Mouse (Mus musculus) hindbrain, embryonic 14.5 days (tissue): ENCODE data around the gene Slc16a7. TPM values are rescaled to one million over a fixed set of nuclear protein-coding genes. Genes with fewer than 3 reads are reported as not detected.

Source experiments
- ATAC-seq: fragments of 200-750 bp; cut with Nextera tagmentation; 2 replicates; pipeline ENCODE4 v1.8.0; 2017; ENCODE audit warnings: moderate number of reproducible peaks, mild to moderate bottlenecking, moderate TSS enrichment, moderate library complexity; ENCODE audit not compliant: low FRiP score
- DNase-seq: peaks from one replicate; pipeline ENCODE4 v3.0.0-alpha.2; 2015; ENCODE audit warnings: low spot score
- H3K27ac ChIP-seq: fragments of 300-500 bp; sonication (generic); 2 replicates; pipeline ENCODE4 v1.5.1; 2014; ENCODE audit warnings: mild to moderate bottlenecking, moderate library complexity
- H3K27me3 ChIP-seq: fragments of 300-500 bp; sonication (generic); 2 replicates; pipeline ENCODE4 v1.6.1; 2014; ENCODE audit warnings: mild to moderate bottlenecking, low read length, mixed read lengths; ENCODE audit not compliant: control insufficient read depth, insufficient read depth
- H3K36me3 ChIP-seq: fragments of 300-500 bp; sonication (generic); replicated peaks from 2 replicates; pipeline ENCODE4 v1.6.1; 2014; ENCODE audit not compliant: control insufficient read depth, insufficient read depth
- H3K4me1 ChIP-seq: fragments of 300-500 bp; sonication (generic); replicated peaks from 2 replicates; pipeline ENCODE4 v1.6.1; 2014; ENCODE audit warnings: antibody characterized with exemption, low read length, mixed read lengths; ENCODE audit not compliant: control insufficient read depth, insufficient read depth
- H3K4me2 ChIP-seq: fragments of 300-500 bp; sonication (generic); replicated peaks from 2 replicates; pipeline ENCODE4 v1.6.1; 2014; ENCODE audit warnings: mild to moderate bottlenecking, moderate library complexity
- H3K4me3 ChIP-seq: fragments of 300-500 bp; sonication (generic); replicated peaks from 2 replicates; pipeline ENCODE4 v1.5.1; 2014; ENCODE audit warnings: mild to moderate bottlenecking, low read length
- H3K9ac ChIP-seq: fragments of 300-500 bp; sonication (generic); 2 replicates; pipeline ENCODE4 v1.6.1; 2014
- H3K9me3 ChIP-seq: fragments of 300-500 bp; sonication (generic); 2 replicates; pipeline ENCODE4 v1.6.1; 2016; ENCODE audit warnings: low read length; ENCODE audit not compliant: control insufficient read depth
- WGBS: fragments of 180-500 bp; shearing (Covaris S2); extraction: QIAGEN DNeasy Blood & Tissue Kit; methylation state at CpG from one replicate; pipeline ENCODE4 v1.1.7; 2014; 5-methylcytosine and 5-hydroxymethylcytosine counted together
- polyA plus RNA-seq: library from polyadenylated mRNA; unstranded; fragments of >200 nt; fragmentation: Nextera tagmentation; extraction: Ambion mirVana; gene quantifications from 2 replicates; pipeline ENCODE4 v1.2.1, GENCODE M21; 2014

The Slc16a7 gene
- polyA plus RNA-seq, 1 experiment from 2014 or later, result 10.7 TPM

- Histone ChIP-seq H3K9me3 (no peaks in the 10 kb centered on the region), H3K4me3 (no peak overlapping the region), H3K4me2 (no peak overlapping the region), H3K36me3 (no peaks in the 10 kb centered on the region), H3K9ac (no peak overlapping the region), H3K27ac (no peak overlapping the region), H3K27me3 (no peaks in the 10 kb centered on the region), H3K4me1 (no peaks in the 10 kb centered on the region)
- DNase-seq (no peak), ATAC-seq (no peak)
- WGBS, result 91% methylated on average over 8 of the region's 8 CpGs
These were observed 19.1 kb downstream of the Slc16a7 start for GRCm38 (mm10) chr10:125370037-125370610.

DNA sequence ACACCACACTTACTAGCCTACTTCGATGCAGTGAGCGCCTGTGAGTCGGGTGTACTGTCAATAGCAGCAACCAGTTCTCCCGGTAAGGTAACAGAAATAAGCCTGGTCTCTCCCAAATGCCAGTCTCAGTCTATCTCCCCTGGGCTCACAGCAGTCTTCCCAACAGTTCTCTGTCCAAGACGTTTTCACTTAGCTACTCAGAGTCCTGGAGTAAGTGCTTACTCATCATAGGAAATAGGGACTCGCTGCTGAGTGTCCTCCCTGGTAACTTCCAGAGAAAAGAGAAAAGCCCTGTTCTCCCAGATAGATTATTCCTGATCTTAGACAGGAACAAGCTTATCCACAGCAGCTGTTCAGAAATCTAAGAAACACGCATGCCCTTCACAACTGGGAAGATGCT, 30.8 kb downstream of the Slc16a7 start:
- H3K27me3 ChIP-seq, result no peaks in the 10 kb centered on the region
- no peaks in the 10 kb centered on the region for H3K9me3 ChIP-seq
- no peaks in the 10 kb centered on the region for H3K36me3 ChIP-seq
- H3K4me1 ChIP-seq, result no peaks in the 10 kb centered on the region
- H3K9ac ChIP-seq, result no peak overlapping the region
- H3K4me2 ChIP-seq, result no peak overlapping the region
- DNase-seq (no peak), ATAC-seq (no peak)
- WGBS, result 92% methylated on average over 7 of the region's 7 CpGs
- no peak overlapping the region for H3K4me3 ChIP-seq
- H3K27ac ChIP-seq, result no peak overlapping the region

DNA sequence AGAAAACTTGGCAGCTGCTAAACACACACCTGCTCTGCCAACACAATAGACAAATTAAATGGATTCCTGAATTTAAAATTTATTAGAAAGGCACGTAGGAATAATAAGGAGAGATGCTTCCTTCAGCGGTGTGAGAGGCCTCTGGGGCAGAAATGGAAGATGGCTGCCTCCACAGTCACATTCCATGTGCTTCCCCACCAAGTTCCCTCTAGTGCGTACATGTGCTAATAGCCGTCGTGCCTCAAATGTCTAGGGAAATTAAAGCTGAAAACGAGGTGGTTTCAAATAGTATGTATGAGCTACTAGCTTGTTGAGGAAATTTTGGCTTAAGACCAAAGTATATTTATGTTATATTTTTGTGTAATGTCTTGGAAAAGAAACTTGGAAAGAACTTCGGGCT, 36.5 kb downstream of the Slc16a7 start:
- H3K27me3 ChIP-seq, result no peaks in the 10 kb centered on the region
- peaks cover 3% of the 10 kb centered on the region; the same call in 1 of the 2 replicates for H3K4me1 ChIP-seq
- H3K9ac ChIP-seq, result no peak overlapping the region
- H3K4me3 ChIP-seq, result no peak overlapping the region
- 0 out of 2 replicates have a peak, but pooled peaks cover 3% of the 10 kb centered on the region for H3K9me3 ChIP-seq
- 46% methylated on average over 7 of the region's 7 CpGs for WGBS
- no peak for ATAC-seq
- no peaks in the 10 kb centered on the region for H3K36me3 ChIP-seq
- no peak overlapping the region for H3K27ac ChIP-seq
- no peak for DNase-seq
- no peak overlapping the region for H3K4me2 ChIP-seq

GRCm38 (mm10) chr10:125348171-125348570, 41.1 kb downstream of the Slc16a7 start:
- peaks cover 3% of the 10 kb centered on the region; the same call in 1 of the 2 replicates for H3K4me1 ChIP-seq
- DNase-seq (no peak), ATAC-seq (no peak)
- no peaks in the 10 kb centered on the region for H3K27me3 ChIP-seq
- H3K36me3 ChIP-seq, result no peaks in the 10 kb centered on the region
- H3K9ac ChIP-seq, result no peak overlapping the region
- H3K4me2 ChIP-seq, result no peak overlapping the region
- H3K9me3 ChIP-seq, result 0 out of 2 replicates have a peak, but pooled peaks cover 3% of the 10 kb centered on the region
- no peak overlapping the region for H3K4me3 ChIP-seq
- 68% methylated on average over 3 of the region's 3 CpGs for WGBS
- H3K27ac ChIP-seq, result no peak overlapping the region

- 86% methylated on average over 6 of the region's 6 CpGs for WGBS
- no peak for DNase-seq
These were observed 42.1 kb downstream of the Slc16a7 start for GRCm38 (mm10) chr10:125347149-125347548.

DNA sequence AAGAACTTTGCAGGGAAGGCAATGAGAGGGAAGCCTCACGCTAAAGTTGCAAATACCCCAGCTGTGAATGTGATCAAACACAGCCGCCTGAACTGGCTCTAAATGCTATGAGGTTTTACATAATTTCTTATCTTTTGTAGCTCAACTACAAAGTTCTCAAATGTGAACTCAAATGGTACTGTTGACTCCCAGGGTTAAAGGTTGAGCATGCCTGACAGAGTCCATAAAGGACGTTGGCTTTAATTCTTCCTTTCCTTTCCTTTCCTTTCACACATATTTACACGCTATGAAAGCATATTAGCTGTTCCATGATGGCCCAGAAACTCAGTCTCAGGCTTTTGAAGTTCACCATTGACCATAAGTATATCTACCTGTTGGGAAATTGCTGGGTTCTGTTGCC, 42.9 kb downstream of the Slc16a7 start:
- Histone ChIP-seq H3K4me3 (no peak overlapping the region), H3K9ac (no peak overlapping the region), H3K27me3 (no peaks in the 10 kb centered on the region), H3K9me3 (0 out of 2 replicates have a peak, but pooled peaks cover 3% of the 10 kb centered on the region), H3K4me1 (no peaks in the 10 kb centered on the region), H3K27ac (no peak overlapping the region), H3K4me2 (no peak overlapping the region), H3K36me3 (no peaks in the 10 kb centered on the region)
- DNase-seq (no peak), ATAC-seq (no peak)
- WGBS, result 71% methylated on average over 4 of the region's 4 CpGs

More at GRCm38 (mm10) chr10:125347149-125347548, 42.1 kb downstream of the Slc16a7 start:
- 0 out of 2 replicates have a peak, but pooled peaks cover 1% of the 10 kb centered on the region for H3K4me1 ChIP-seq
- H3K4me3 ChIP-seq, result no peak overlapping the region
- ATAC-seq, result no peak
- no peak overlapping the region for H3K27ac ChIP-seq
- H3K4me2 ChIP-seq, result no peak overlapping the region
- 0 out of 2 replicates have a peak, but pooled peaks cover 3% of the 10 kb centered on the region for H3K9me3 ChIP-seq
- H3K9ac ChIP-seq, result no peak overlapping the region
- no peaks in the 10 kb centered on the region for H3K36me3 ChIP-seq
- no peaks in the 10 kb centered on the region for H3K27me3 ChIP-seq

GRCm38 (mm10) chr10:125345583-125345982, 43.7 kb downstream of the Slc16a7 start:
- DNase-seq (no peak), ATAC-seq (no peak)
- H3K36me3 ChIP-seq, result no peaks in the 10 kb centered on the region
- H3K9me3 ChIP-seq, result 0 out of 2 replicates have a peak, but pooled peaks cover 3% of the 10 kb centered on the region
- H3K27me3 ChIP-seq, result no peaks in the 10 kb centered on the region
- 83% methylated on average over 1 of the region's 1 CpGs for WGBS
- no peaks in the 10 kb centered on the region for H3K4me1 ChIP-seq
- no peak overlapping the region for H3K9ac ChIP-seq
- H3K4me2 ChIP-seq, result no peak overlapping the region
- no peak overlapping the region for H3K27ac ChIP-seq
- no peak overlapping the region for H3K4me3 ChIP-seq

DNA sequence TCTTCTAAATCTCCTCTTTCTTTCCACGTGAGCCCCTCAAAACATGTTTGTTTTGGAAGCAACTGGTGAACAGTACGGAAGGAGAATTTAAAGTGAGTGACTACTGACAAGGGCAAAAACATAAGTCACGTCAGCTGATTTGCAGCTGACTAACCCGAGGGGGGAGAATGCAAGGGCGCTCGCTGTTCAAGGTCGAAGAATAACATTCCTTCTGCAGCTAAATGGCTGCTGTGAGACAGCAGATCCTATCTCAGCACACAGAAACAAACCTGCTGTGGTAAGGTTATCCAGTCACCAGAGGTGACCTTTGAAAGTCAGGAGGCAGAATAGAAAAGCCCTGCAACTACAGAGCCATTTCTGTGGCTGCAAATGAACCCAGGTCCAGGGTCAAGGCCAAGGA, 47.1 kb downstream of the Slc16a7 start:
- no peaks in the 10 kb centered on the region for H3K27me3 ChIP-seq
- no peak overlapping the region for H3K9ac ChIP-seq
- H3K4me3 ChIP-seq, result no peak overlapping the region
- no peaks in the 10 kb centered on the region for H3K9me3 ChIP-seq
- 72% methylated on average over 7 of the region's 7 CpGs for WGBS
- H3K36me3 ChIP-seq, result no peaks in the 10 kb centered on the region
- ATAC-seq, result no peak
- H3K4me1 ChIP-seq, result no peaks in the 10 kb centered on the region
- H3K27ac ChIP-seq, result no peak overlapping the region
- no peak for DNase-seq
- no peak overlapping the region for H3K4me2 ChIP-seq

GRCm38 (mm10) chr10:125333799-125334198, 55.5 kb downstream of the Slc16a7 start:
- ATAC-seq, result no peak
- no peak for DNase-seq
- Histone ChIP-seq H3K4me3 (no peak overlapping the region), H3K4me1 (peaks cover 5% of the 10 kb centered on the region; the same call in 1 of the 2 replicates), H3K4me2 (no peak overlapping the region), H3K27ac (no peak overlapping the region), H3K36me3 (no peaks in the 10 kb centered on the region), H3K9me3 (no peaks in the 10 kb centered on the region), H3K27me3 (no peaks in the 10 kb centered on the region), H3K9ac (no peak overlapping the region)
- WGBS, result 94% methylated on average over 5 of the region's 5 CpGs

DNA sequence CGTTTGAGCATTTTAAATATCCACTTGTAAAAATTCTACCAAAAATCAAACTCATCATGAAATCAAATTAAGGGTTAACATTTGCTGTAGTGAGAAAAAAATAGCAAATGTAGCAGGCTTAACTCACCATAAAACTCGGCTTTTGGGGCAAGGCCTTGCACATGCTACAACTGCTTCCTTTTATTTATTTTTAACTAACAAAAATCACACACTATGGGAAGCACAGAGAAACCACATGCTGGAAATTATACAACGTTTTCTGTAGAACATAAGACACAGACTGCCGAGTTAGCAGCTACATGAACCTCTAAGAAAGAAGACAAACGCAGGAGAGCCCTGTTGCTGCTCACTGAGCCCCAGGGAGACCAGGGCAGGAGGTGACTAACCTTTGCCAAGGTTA, 57.9 kb downstream of the Slc16a7 start:
- H3K4me1 ChIP-seq, result peaks cover 10% of the 10 kb centered on the region; the same call in 1 of the 2 replicates
- ATAC-seq (no peak), DNase-seq (no peak)
- H3K4me2 ChIP-seq, result no peak overlapping the region
- H3K27me3 ChIP-seq, result no peaks in the 10 kb centered on the region
- no peaks in the 10 kb centered on the region for H3K36me3 ChIP-seq
- H3K4me3 ChIP-seq, result no peak overlapping the region
- H3K9ac ChIP-seq, result no peak overlapping the region
- H3K27ac ChIP-seq, result no peak overlapping the region
- H3K9me3 ChIP-seq, result no peaks in the 10 kb centered on the region
- 76% methylated on average over 5 of the region's 5 CpGs for WGBS
